Mouse (Mus musculus) frontal cortex, postnatal 10 days (tissue): ENCODE measurements around the gene Cpne4.
A peak's percentile ranks its signal among the peaks of the same experiment; 100 is the strongest.

ENCODE experiments used
- DNase-seq, 2 experiments: peaks; one replicate each; pipeline ENCODE4 v3.0.0; 2022; ENCODE audit warnings: low spot score in 2 of 2, mixed read lengths in 1 of 2

The Cpne4 gene

DNA sequence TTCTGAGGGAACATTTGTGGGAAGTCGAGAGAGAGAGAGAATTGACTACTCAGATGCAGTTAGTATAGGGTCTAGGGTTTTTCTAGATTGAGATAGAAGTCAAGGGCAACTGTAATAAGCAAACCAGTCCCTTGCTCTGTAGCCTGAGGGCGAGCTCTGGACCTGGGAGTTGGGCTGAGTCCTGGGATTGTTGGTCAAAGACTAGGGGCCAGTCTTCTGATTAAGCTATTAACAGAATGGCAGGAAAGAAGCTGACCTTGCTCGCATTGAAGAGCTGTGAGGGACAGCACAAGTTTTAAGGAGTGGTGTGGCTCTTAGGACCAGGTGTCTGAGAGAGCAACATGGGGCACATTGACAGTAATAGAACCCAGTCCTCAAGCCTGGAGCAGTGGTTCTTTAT lies 140.0 kb downstream of the Cpne4 start:
- no peak for DNase-seq

GRCm38 (mm10) chr9:104693145-104693544 lies 146.1 kb downstream of the Cpne4 start:
- no peak for DNase-seq

GRCm38 (mm10) chr9:104710831-104711230 lies 163.7 kb downstream of the Cpne4 start:
- no peak for DNase-seq

GRCm38 (mm10) chr9:104725311-104725710 lies 178.2 kb downstream of the Cpne4 start:
- no peak for DNase-seq

DNA sequence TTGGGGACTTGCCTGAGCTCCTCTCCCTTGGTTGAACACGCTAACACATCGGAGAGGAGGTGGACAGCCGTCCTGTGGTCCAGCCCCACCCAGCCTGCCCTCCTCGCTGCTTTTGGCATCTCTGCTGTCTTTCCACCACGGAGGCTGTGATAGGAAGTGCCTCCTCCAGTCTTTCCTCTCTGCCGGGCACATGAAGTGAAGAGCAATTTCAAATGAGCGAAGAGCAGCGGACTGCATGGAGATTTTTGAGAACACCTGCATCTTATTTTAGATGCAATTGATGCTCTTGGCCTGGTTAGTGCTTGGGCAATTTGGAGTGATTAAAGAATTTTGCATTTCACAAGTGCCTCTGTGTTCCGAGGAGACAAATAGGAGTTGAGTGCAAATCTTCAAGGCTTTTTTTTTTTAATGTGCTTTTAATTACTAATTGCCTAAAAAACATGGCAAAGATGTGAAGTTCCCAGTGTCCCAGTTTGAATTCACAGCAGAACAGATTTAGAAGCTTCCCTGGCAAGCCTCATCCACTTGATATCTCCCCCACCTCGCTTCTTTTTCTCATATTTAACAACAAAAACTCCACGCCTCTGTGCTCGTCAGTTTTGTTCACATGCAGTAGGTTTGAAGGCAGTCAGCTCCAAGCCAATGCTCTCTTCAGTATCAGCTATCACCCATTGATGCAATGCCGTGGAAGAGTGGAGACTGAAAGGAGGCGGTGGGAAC lies 195.7 kb downstream of the Cpne4 start:
- DNase-seq, result no peak

DNA sequence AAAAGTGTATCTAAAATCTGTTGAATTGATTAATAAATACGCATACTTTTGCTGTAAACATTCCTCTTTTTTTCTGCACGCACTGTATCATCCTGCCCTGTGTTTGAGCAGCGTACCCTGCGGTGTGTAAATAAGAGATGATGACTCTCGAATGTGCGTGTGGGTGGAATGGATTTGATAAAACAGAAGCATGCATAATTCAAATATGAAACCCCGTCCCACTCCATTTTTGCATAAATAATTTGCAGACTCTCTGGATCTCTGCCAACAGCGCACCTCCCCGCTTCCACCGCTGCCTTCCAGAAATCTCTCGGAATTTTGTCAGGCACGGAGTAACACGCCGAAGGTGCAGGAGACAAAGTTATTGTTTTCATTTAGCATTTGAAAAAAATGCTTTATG lies 208.4 kb downstream of the Cpne4 start:
- DNase-seq, result peak in 1 of 2 experiments; percentile 11

GRCm38 (mm10) chr9:104760031-104760430 lies 212.9 kb downstream of the Cpne4 start:
- no peak for DNase-seq

DNA sequence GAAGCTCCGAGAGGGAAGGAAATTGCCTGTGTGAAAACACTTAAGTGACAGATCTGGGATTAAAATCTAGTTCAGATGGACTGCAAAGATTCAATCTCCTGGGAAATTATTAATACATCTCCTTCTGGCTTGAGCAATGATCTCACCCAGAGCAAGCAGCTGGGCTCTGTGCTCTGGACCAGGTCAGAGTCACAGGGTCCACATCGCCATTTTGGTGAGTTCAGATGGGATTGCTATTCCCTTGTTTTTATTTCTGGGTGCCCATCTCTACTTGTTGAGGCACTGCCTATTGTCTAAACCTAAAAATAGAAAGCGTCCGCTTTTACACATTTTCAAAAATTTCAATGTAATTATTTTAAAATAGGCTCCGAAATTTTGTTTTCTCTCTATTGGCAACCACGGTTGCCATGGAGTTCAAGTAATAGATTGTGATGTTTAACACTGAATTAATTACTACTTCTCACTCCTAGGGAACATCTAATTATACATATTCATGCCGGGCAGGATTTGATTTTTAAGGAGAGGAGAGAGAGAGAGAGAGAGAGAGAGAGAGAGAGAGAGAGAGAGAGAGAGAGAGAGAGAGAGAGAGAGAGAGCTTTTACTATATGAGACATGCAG lies 229.2 kb downstream of the Cpne4 start:
- peak in 1 of 2 experiments; percentile 8 for DNase-seq

- no peak for DNase-seq
Measured at GRCm38 (mm10) chr9:104777135-104777534, 230.0 kb downstream of the Cpne4 start.

DNA sequence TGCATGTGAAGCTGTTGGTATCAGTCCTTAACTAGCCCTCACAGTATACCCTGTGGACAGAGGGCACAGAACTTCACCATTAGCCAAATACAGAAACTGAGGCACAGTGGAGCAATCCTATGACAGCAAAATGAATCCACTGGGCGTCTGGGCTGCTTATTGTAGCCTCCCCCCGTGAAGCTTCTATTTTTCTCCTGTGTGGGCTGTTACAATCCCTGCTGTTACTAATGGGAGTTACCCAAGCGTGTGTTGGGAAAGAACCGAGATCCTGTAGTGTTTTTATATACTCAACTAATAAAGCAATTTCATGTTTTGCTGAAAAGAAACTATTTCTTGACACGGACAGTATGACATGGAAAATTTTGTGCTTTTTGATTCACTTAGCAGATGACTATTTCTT lies 230.7 kb downstream of the Cpne4 start:
- no peak for DNase-seq

GRCm38 (mm10) chr9:104796601-104797000 lies 249.5 kb downstream of the Cpne4 start:
- DNase-seq, result no peak

- no peak for DNase-seq
Measured at GRCm38 (mm10) chr9:104804776-104805175, 257.7 kb downstream of the Cpne4 start.

DNA sequence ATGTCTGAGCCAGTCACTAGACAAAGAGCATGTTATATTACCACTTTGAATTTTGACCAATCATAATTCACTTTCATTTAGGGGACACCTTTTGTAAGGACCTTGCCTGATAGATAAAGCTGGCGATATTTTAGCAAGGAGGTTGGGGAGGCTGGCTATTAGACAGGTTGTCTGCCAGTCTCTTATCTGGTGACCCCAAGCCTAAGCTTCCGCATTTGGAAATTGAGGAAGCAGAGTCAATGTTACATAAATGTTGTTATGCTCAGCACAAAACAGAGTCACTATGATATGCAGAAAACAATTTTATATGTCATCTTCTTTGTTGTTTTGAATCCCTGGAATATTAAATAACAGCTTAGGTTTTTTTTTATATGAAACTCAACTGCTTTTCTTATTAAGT lies 267.6 kb downstream of the Cpne4 start:
- DNase-seq, result no peak

- DNase-seq, result no peak
Measured at GRCm38 (mm10) chr9:104828646-104829045, 281.6 kb downstream of the Cpne4 start.

DNA sequence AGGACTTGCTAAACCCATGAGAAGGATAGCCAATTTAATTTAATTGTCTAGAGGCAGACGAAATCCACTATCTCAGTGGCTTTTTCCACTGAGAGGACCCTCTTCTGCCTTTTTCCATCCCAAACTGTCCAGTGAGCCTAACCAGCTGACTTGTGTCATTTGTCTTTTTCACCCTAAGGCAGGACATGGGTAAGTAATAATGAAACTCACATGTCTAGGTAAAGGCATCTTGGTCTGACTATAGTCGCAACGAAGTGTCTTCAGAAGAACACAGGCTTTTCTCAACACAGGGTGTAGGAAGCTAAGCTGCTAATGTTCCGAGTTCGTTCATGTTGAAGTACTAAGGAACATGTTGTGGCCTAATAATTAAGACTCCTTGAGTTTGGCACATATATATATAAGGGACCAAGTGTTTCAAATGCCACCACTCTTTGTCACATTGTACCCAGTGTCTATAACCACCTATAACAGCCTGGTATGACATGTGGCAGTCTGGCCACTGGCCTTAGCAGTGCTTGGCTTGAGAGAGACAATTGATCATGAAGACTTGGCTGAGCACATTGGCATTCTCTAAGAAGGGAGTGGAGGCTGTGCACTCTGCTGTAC lies 286.0 kb downstream of the Cpne4 start:
- DNase-seq, result no peak

- DNase-seq, result no peak
Measured at GRCm38 (mm10) chr9:104837931-104838330, 290.8 kb downstream of the Cpne4 start.

DNA sequence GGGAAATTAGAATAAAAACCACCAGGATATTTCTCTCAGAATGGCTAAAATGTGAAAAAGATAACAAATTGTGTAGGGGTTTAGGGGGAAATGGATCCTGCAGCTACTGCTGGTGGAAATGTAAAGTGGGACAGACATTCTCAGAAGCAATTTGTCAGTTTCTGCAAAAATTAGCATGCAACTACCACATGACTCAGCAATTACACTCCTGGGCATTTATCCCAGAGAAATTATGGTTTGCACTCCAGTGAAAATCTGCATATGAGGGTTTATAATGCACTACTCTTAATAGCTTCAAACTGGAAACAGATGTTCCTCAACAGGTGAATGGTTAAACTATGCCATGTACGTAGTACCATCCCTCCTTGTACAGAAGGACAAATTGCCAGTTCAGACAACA lies 294.2 kb downstream of the Cpne4 start:
- DNase-seq, result no peak

GRCm38 (mm10) chr9:104845226-104845930 lies 298.3 kb downstream of the Cpne4 start:
- DNase-seq, result no peak

- no peak for DNase-seq
Measured at GRCm38 (mm10) chr9:104853701-104854100, 306.6 kb downstream of the Cpne4 start.

GRCm38 (mm10) chr9:104854245-104854921 lies 307.3 kb downstream of the Cpne4 start:
- DNase-seq, result no peak

- DNase-seq, result no peak
Measured at GRCm38 (mm10) chr9:104865830-104866229, 318.7 kb downstream of the Cpne4 start.

- no peak for DNase-seq
Measured at GRCm38 (mm10) chr9:104872586-104872985, 325.5 kb downstream of the Cpne4 start.
